ENCODE assay signal across 7 mouse cellular contexts in genomic region chr6:90716066-90716704, GRCm38 (mm10).
DNase-seq lines count a peak whose midpoint lies in the region; ATAC-seq and TF ChIP-seq lines count a peak whose summit lies in the region.

No protein-coding gene starts in this region.

- no peak for TF ChIP-seq CTCF in bone marrow, adult 2 months (IDR thresholded peaks at IDR 0.05; ENCODE audit: control insufficient read depth, insufficient read depth, low read length)
- no peak for TF ChIP-seq CTCF in forebrain, postnatal 0 days (IDR thresholded peaks at IDR 0.05; ENCODE audit: low read depth)
- TF ChIP-seq CTCF in liver, adult 2 months (IDR thresholded peaks at IDR 0.05; ENCODE audit: low read depth, low read length), result no peak
- no peak for TF ChIP-seq CTCF in midbrain, postnatal 0 days (IDR thresholded peaks at IDR 0.05)
- TF ChIP-seq CTCF in stomach, postnatal 0 days (IDR thresholded peaks at IDR 0.05; ENCODE audit: low read depth), result peak; percentile 34; the same call in 1 of the 2 replicates

- peaks cover 11% of the 10 kb centered on the region for H3K4me1 ChIP-seq in bone marrow, adult 2 months (ENCODE audit: control insufficient read depth, insufficient read depth, low read length)
- peaks cover 7% of the 10 kb centered on the region for H3K4me1 ChIP-seq in forebrain, postnatal 0 days (ENCODE audit: insufficient read depth)
- peaks cover 80% of the 10 kb centered on the region for H3K4me1 ChIP-seq in hindbrain, embryonic 13.5 days (replicated peaks)
- peaks cover 37% of the 10 kb centered on the region for H3K4me1 ChIP-seq in liver, adult 2 months (ENCODE audit: control insufficient read depth, insufficient read depth, low read length)
- peaks cover 21% of the 10 kb centered on the region for H3K4me1 ChIP-seq in midbrain, postnatal 0 days (ENCODE audit: insufficient read depth, low read length)
- peaks cover 29% of the 10 kb centered on the region for H3K4me1 ChIP-seq in stomach, postnatal 0 days (replicated peaks; ENCODE audit: control insufficient read depth, insufficient read depth)

- no peaks in the 10 kb centered on the region for H3K9me3 ChIP-seq in forebrain, postnatal 0 days (ENCODE audit: low read length)
- H3K9me3 ChIP-seq in hindbrain, embryonic 13.5 days, result no peaks in the 10 kb centered on the region
- no peaks in the 10 kb centered on the region for H3K9me3 ChIP-seq in midbrain, postnatal 0 days (ENCODE audit: low read length)
- H3K9me3 ChIP-seq in stomach, postnatal 0 days (ENCODE audit: control insufficient read depth, low read length), result no peaks in the 10 kb centered on the region

- WGBS in bone marrow, adult 2 months, result 2% methylated on average over 49 of the region's 49 CpGs
- WGBS in forebrain, postnatal 0 days, result 4% methylated on average over 48 of the region's 49 CpGs
- WGBS in hindbrain, embryonic 13.5 days, result 1% methylated on average over 49 of the region's 49 CpGs
- under 1% methylated on average over 49 of the region's 49 CpGs for WGBS in liver, adult 2 months
- WGBS in midbrain, postnatal 0 days, result 3% methylated on average over 45 of the region's 49 CpGs
- WGBS in stomach, postnatal 0 days, result 0% methylated on average over 38 of the region's 49 CpGs

- DNase-seq in Muller cell, postnatal 12 days (ENCODE audit: inconsistent ontology term), result peak; percentile 96
- DNase-seq in forebrain, postnatal 0 days, result peak; percentile 47
- peak; percentile 68 for DNase-seq in liver, adult 2 months (ENCODE audit: extremely low read depth, low read depth, low spot score)
- DNase-seq in midbrain, postnatal 0 days (ENCODE audit: low spot score), result peak; percentile 59
- peak; percentile 95 for DNase-seq in stomach, postnatal 0 days (ENCODE audit: low spot score)

- ATAC-seq in forebrain, postnatal 0 days, result peak; percentile 63
- ATAC-seq in hindbrain, embryonic 13.5 days (ENCODE audit: low FRiP score), result peak; percentile 63
- ATAC-seq in midbrain, postnatal 0 days (ENCODE audit: low FRiP score), result peak; percentile 64; the same call in 1 of the 2 replicates
- peak; percentile 85 for ATAC-seq in stomach, postnatal 0 days (ENCODE audit: low FRiP score, low TSS enrichment)

- peak overlapping the region; percentile 65 for H3K27ac ChIP-seq in bone marrow, adult 2 months (ENCODE audit: control insufficient read depth, insufficient read depth, low read depth, low read length, poor library complexity)
- H3K27ac ChIP-seq in forebrain, postnatal 0 days (ENCODE audit: low read depth, low read length), result peak overlapping the region; percentile 16; the same call in 1 of the 2 replicates
- H3K27ac ChIP-seq in hindbrain, embryonic 13.5 days, result peak overlapping the region; percentile 76
- peak overlapping the region; percentile 84 for H3K27ac ChIP-seq in liver, adult 2 months (replicated peaks; ENCODE audit: insufficient read depth, low read depth, low read length)
- peak overlapping the region; percentile 43 for H3K27ac ChIP-seq in midbrain, postnatal 0 days (ENCODE audit: low read depth, low read length)
- peak overlapping the region; percentile 88 for H3K27ac ChIP-seq in stomach, postnatal 0 days (replicated peaks)

- no peaks in the 10 kb centered on the region for H3K27me3 ChIP-seq in forebrain, postnatal 0 days (ENCODE audit: insufficient read depth, low read length)
- no peaks in the 10 kb centered on the region for H3K27me3 ChIP-seq in hindbrain, embryonic 13.5 days
- H3K27me3 ChIP-seq in liver, adult 2 months (ENCODE audit: control insufficient read depth, insufficient read depth, low read length), result no peaks in the 10 kb centered on the region
- no peaks in the 10 kb centered on the region for H3K27me3 ChIP-seq in midbrain, postnatal 0 days (ENCODE audit: insufficient read depth, low read length)
- no peaks in the 10 kb centered on the region for H3K27me3 ChIP-seq in stomach, postnatal 0 days (ENCODE audit: control insufficient read depth, insufficient read depth, low read length)

- peak overlapping the region; percentile 72 for H3K4me3 ChIP-seq in bone marrow, adult 2 months (replicated peaks; ENCODE audit: control insufficient read depth, low read depth, low read length)
- peak overlapping the region; percentile 45 for H3K4me3 ChIP-seq in forebrain, postnatal 0 days (ENCODE audit: low read depth, low read length)
- H3K4me3 ChIP-seq in hindbrain, embryonic 13.5 days, result peak overlapping the region; percentile 54
- peak overlapping the region; percentile 79 for H3K4me3 ChIP-seq in liver, adult 2 months (ENCODE audit: insufficient read depth, low read depth, low read length)
- H3K4me3 ChIP-seq in midbrain, postnatal 0 days (ENCODE audit: low read depth, low read length), result peak overlapping the region; percentile 42
- peak overlapping the region; percentile 75 for H3K4me3 ChIP-seq in stomach, postnatal 0 days (ENCODE audit: low read depth, low read length)

- H3K79me2 ChIP-seq in liver, adult 2 months (ENCODE audit: control insufficient read depth, insufficient read depth, low read length), result peaks cover 19% of the 10 kb centered on the region; the same call in 1 of the 2 replicates

- H3K4me2 ChIP-seq in forebrain, postnatal 0 days (ENCODE audit: low read depth), result peak overlapping the region; percentile 75
- peak overlapping the region; percentile 77 for H3K4me2 ChIP-seq in hindbrain, embryonic 13.5 days
- peak overlapping the region; percentile 78 for H3K4me2 ChIP-seq in midbrain, postnatal 0 days (ENCODE audit: low read depth, low read length, poor library complexity, severe bottlenecking)
- H3K4me2 ChIP-seq in stomach, postnatal 0 days (replicated peaks; ENCODE audit: low read depth), result peak overlapping the region; percentile 89

- H3K9ac ChIP-seq in forebrain, postnatal 0 days, result peak overlapping the region; percentile 51
- H3K9ac ChIP-seq in hindbrain, embryonic 13.5 days, result peak overlapping the region; percentile 80
- peak overlapping the region; percentile 97 for H3K9ac ChIP-seq in liver, adult 2 months (ENCODE audit: low read depth, low read length)
- peak overlapping the region; percentile 48 for H3K9ac ChIP-seq in midbrain, postnatal 0 days (replicated peaks; ENCODE audit: low read length, poor library complexity, severe bottlenecking)
- H3K9ac ChIP-seq in stomach, postnatal 0 days (ENCODE audit: low read length), result peak overlapping the region; percentile 84

- TF ChIP-seq EP300 in stomach, postnatal 0 days (optimal IDR thresholded peaks at IDR 0.05), result no peak

- no peaks in the 10 kb centered on the region for H3K36me3 ChIP-seq in forebrain, postnatal 0 days (ENCODE audit: insufficient read depth)
- H3K36me3 ChIP-seq in hindbrain, embryonic 13.5 days, result no peaks in the 10 kb centered on the region
- no peaks in the 10 kb centered on the region for H3K36me3 ChIP-seq in liver, adult 2 months (ENCODE audit: control insufficient read depth, insufficient read depth, low read length)
- no peaks in the 10 kb centered on the region for H3K36me3 ChIP-seq in midbrain, postnatal 0 days (ENCODE audit: insufficient read depth, low read length)
- no peaks in the 10 kb centered on the region for H3K36me3 ChIP-seq in stomach, postnatal 0 days (ENCODE audit: control insufficient read depth, insufficient read depth, low read length)

- peak; percentile 37; the same call in 1 of the 2 replicates for TF ChIP-seq POLR2A in bone marrow, adult 2 months (IDR thresholded peaks at IDR 0.05; ENCODE audit: borderline replicate concordance, control insufficient read depth, low read depth, low read length)
- TF ChIP-seq POLR2A in liver, adult 2 months (IDR thresholded peaks at IDR 0.05; ENCODE audit: extremely low read depth, insufficient read depth, low read length), result peak; percentile 56; the same call in 1 of the 2 replicates

Comparison
In these comparisons a context has a peak if more than half of its experiments do, and no peak if none do; other contexts are left out.
1. Peak in every context shown above with its lines: DNase-seq, ATAC-seq, H3K4me3 ChIP-seq and H3K27ac ChIP-seq.
2. H3K27ac ChIP-seq: peak in every context shown above with its lines; median percentile 88 in stomach, postnatal 0 days; 84 in liver, adult 2 months; 76 in hindbrain, embryonic 13.5 days; 65 in bone marrow, adult 2 months; 43 in midbrain, postnatal 0 days; 16 in forebrain, postnatal 0 days.